Mouse (Mus musculus): ENCODE measurements around the gene H60c. TPM values are rescaled to one million over a fixed set of nuclear protein-coding genes. Genes with fewer than 3 reads are reported as not detected.
A peak's percentile ranks its signal among the peaks of the same experiment; 100 is the strongest.
"Not testable (repeated sequence)": the region's sequence is repeated elsewhere in the genome, so short reads cannot be mapped to it uniquely, and the experiment has no call there.

The H60c gene
- polyA plus RNA-seq (2015; fragmentation: Nextera tagmentation; extraction: Ambion mirVana): not detected in 2 replicates

DNA sequence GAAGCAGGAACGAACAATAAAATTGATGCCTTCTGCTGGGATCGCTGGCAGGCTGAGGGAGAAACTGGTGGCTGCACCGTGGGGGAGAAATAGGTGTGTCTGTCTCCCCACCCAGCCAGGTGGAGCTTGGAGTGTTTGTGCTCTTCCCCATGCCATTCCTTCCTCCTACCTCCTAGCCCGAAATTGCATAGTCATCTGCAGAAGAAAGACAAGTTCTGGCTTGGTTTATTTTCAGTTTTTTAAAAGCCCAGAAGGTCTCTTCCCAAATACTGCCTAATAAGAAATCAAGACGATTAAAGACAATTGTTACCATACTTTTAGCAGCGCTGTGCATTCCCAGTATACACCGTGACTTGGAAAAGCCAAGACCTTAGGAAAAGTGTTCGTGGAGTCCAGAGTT lies at the start of gene H60c:
Gene H60c, minus strand, starts transcription at position 101 of the 400 bp plus-strand sequence.
- H3K27ac ChIP-seq (replicated peaks): no peak within 1 kb of the TSS
- no peaks in the 10 kb centered on the region for H3K27me3 ChIP-seq
- no peak within 1 kb of the TSS for H3K9ac ChIP-seq (replicated peaks)
- no peaks in the 10 kb centered on the region for H3K4me1 ChIP-seq
- WGBS: 78% methylated on average over 8 of the region's 8 CpGs
- no peaks in the 10 kb centered on the region for H3K9me3 ChIP-seq
- no peak within 1 kb of the TSS for H3K4me3 ChIP-seq
- H3K36me3 ChIP-seq: no peaks in the 10 kb centered on the region
- ATAC-seq (replicated peaks): no peak
- no peak within 1 kb of the TSS for H3K4me2 ChIP-seq (replicated peaks)

DNA sequence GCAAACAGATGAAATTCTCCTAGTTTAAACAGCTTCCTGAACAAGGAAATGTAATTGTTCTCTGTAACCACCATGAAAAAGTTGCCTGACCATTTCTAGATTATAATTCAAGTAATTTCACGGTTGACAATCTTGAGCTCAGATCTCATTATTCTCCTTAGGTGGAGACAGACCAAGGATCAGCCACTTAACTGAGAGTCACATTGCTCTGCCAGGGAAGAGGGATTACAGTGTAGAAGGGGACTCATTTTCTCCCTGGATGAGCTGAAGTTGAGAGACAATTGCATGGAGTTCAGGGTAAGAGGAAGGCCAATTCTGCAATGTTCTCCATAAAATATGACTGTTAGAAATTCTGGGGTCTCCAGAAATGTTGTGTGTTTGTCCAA lies 41.2 kb upstream of the H60c start:
- no peaks in the 10 kb centered on the region for H3K27me3 ChIP-seq
- no peak overlapping the region for H3K27ac ChIP-seq (replicated peaks)
- no peak for ATAC-seq (replicated peaks)
- H3K4me3 ChIP-seq: no peak overlapping the region
- H3K36me3 ChIP-seq: no peaks in the 10 kb centered on the region
- 77% methylated on average over 1 of the region's 1 CpGs for WGBS
- H3K9me3 ChIP-seq: no peaks in the 10 kb centered on the region
- H3K4me1 ChIP-seq: no peaks in the 10 kb centered on the region
- no peak overlapping the region for H3K9ac ChIP-seq (replicated peaks)
- H3K4me2 ChIP-seq (replicated peaks): no peak overlapping the region

DNA sequence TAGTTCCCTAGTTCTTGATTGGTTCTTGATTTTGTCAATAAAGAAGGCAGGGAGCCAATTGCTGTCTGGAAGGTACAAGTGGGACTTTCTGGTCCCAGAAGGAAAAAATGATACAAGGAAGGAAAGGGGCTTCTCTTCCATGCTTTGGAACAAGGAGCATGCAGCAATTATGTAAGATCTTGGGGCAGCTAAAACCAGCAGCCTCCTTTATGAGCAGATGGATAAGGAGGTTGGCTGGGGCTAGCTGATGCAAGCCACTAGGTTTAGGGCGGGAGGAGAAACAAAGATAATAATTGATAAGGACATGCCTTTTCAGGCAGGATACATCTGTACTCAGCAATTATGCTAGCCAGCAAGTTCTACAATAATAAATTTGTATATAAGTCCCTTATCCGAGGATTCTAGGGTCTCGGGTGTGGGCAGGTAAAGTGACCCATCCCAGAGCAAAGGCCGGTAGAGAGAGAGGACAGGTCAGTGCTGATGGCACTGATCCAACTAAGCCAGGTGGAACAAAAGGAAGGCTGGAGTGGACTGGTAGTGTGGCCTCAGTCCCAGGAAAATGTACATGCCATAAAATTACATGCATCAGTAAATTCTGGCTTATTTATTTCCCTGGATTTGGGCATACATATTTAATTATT lies 40.7 kb upstream of the H60c start:
- WGBS: 92% methylated on average over 4 of the region's 4 CpGs
- no peak overlapping the region for H3K4me2 ChIP-seq (replicated peaks)
- H3K9me3 ChIP-seq: no peaks in the 10 kb centered on the region
- no peaks in the 10 kb centered on the region for H3K27me3 ChIP-seq
- no peak overlapping the region for H3K9ac ChIP-seq (replicated peaks)
- no peaks in the 10 kb centered on the region for H3K36me3 ChIP-seq
- no peak for ATAC-seq (replicated peaks)
- 0 out of 2 replicates have a peak overlapping the region, but pooled peaks have one; percentile 21 for H3K27ac ChIP-seq (replicated peaks)
- no peak overlapping the region for H3K4me3 ChIP-seq
- H3K4me1 ChIP-seq: no peaks in the 10 kb centered on the region

GRCm38 (mm10) chr10:3307752-3308151 lies 40.2 kb upstream of the H60c start:
- ATAC-seq (replicated peaks): peak; percentile 84
- H3K4me2 ChIP-seq (replicated peaks): no peak overlapping the region
- H3K4me3 ChIP-seq: no peak overlapping the region
- 52% methylated on average over 2 of the region's 2 CpGs for WGBS
- H3K9me3 ChIP-seq: no peaks in the 10 kb centered on the region
- H3K9ac ChIP-seq (replicated peaks): no peak overlapping the region
- H3K27ac ChIP-seq (replicated peaks): 0 out of 2 replicates have a peak overlapping the region, but pooled peaks have one; percentile 21
- no peaks in the 10 kb centered on the region for H3K4me1 ChIP-seq
- H3K36me3 ChIP-seq: no peaks in the 10 kb centered on the region
- H3K27me3 ChIP-seq: no peaks in the 10 kb centered on the region

GRCm38 (mm10) chr10:3293969-3294368 lies 26.4 kb upstream of the H60c start:
- H3K27ac ChIP-seq (replicated peaks): no peak overlapping the region
- no peak for ATAC-seq (replicated peaks)
- 48% methylated on average over 2 of the region's 2 CpGs for WGBS

DNA sequence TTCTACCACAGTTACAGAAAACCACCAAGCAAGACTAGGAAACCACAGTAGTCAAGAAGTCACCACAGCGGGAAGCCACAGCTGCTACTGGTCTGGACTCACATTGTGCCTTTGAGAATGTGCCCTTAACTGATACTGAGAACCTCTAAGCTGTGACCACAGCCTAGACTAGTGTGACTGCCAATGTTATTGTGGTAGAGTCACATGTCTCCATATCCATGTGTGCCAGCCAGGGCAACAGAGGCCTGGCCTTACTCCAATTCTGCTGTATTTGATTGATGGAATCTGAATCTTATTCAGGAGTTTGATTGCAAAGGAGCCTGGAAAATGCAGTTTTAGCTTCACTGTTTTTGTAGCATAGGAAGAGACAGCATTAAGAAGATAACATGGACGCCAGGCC lies 13.5 kb upstream of the H60c start:
- 90% methylated on average over 2 of the region's 2 CpGs for WGBS

More at GRCm38 (mm10) chr10:3293969-3294368, 26.4 kb upstream of the H60c start:
- no peaks in the 10 kb centered on the region for H3K4me1 ChIP-seq
- H3K4me3 ChIP-seq: no peak overlapping the region
- H3K4me2 ChIP-seq (replicated peaks): no peak overlapping the region
- no peaks in the 10 kb centered on the region for H3K27me3 ChIP-seq
- H3K9me3 ChIP-seq: no peaks in the 10 kb centered on the region
- no peak overlapping the region for H3K9ac ChIP-seq (replicated peaks)
- no peaks in the 10 kb centered on the region for H3K36me3 ChIP-seq

DNA sequence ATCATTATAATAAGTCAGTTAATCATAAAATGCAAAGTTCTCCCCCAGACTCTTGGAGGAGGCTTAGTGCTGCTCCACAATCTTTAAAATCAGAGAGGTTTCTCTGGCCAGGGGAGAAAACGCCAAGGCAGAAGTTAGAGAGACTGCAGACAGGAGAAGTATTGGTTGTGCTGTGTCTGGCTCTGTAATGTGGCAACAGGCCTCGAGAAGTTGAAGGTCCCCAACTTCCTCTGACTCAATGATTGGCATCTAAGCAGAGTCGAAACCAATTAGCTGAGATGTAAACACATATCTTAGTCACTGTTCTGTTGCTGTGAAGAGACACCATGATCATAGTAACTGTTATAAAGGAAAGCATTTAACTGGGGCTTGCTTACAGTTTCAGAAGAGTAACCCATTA lies 6.5 kb upstream of the H60c start:
- ATAC-seq (replicated peaks): no peak
- Histone ChIP-seq H3K4me2 (replicated peaks) (no peak overlapping the region), H3K27me3 (no peaks in the 10 kb centered on the region), H3K4me1 (no peaks in the 10 kb centered on the region), H3K9ac (replicated peaks) (no peak overlapping the region), H3K36me3 (no peaks in the 10 kb centered on the region), H3K27ac (replicated peaks) (no peak overlapping the region), H3K4me3 (no peak overlapping the region), H3K9me3 (no peaks in the 10 kb centered on the region)
- 86% methylated on average over 3 of the region's 3 CpGs for WGBS

More for the DNA sequence above, 13.5 kb upstream of the H60c start:
- Histone ChIP-seq H3K36me3 (no peaks in the 10 kb centered on the region), H3K9me3 (no peaks in the 10 kb centered on the region), H3K4me1 (no peaks in the 10 kb centered on the region), H3K4me3 (no peak overlapping the region), H3K4me2 (replicated peaks) (no peak overlapping the region), H3K27ac (replicated peaks) (no peak overlapping the region), H3K27me3 (no peaks in the 10 kb centered on the region), H3K9ac (replicated peaks) (no peak overlapping the region)
- no peak for ATAC-seq (replicated peaks)

- Histone ChIP-seq H3K27ac (replicated peaks) (no peak overlapping the region), H3K27me3 (no peaks in the 10 kb centered on the region), H3K4me1 (no peaks in the 10 kb centered on the region), H3K36me3 (no peaks in the 10 kb centered on the region), H3K4me3 (no peak overlapping the region), H3K9me3 (no peaks in the 10 kb centered on the region), H3K9ac (replicated peaks) (no peak overlapping the region), H3K4me2 (replicated peaks) (no peak overlapping the region)
- WGBS: 71% methylated on average over 4 of the region's 4 CpGs
- no peak for ATAC-seq (replicated peaks)
Observed at GRCm38 (mm10) chr10:3271036-3271435, 3.5 kb upstream of the H60c start.

- H3K9ac ChIP-seq (replicated peaks): no peak overlapping the region
- no peak overlapping the region for H3K4me3 ChIP-seq
- no peak overlapping the region for H3K4me2 ChIP-seq (replicated peaks)
- ATAC-seq (replicated peaks): no peak
- H3K27ac ChIP-seq (replicated peaks): no peak overlapping the region
- no peaks in the 10 kb centered on the region for H3K27me3 ChIP-seq
- no peaks in the 10 kb centered on the region for H3K36me3 ChIP-seq
- 60% methylated on average over 2 of the region's 2 CpGs for WGBS
- H3K9me3 ChIP-seq: no peaks in the 10 kb centered on the region
- H3K4me1 ChIP-seq: no peaks in the 10 kb centered on the region
Observed at GRCm38 (mm10) chr10:3266729-3267128, 842 bp downstream of the H60c start.

GRCm38 (mm10) chr10:3262784-3263183 lies 4.8 kb downstream of the H60c start:
- Histone ChIP-seq H3K4me2 (replicated peaks) (no peak overlapping the region), H3K9ac (replicated peaks) (no peak overlapping the region), H3K27me3 (no peaks in the 10 kb centered on the region), H3K27ac (replicated peaks) (no peak overlapping the region), H3K4me1 (no peaks in the 10 kb centered on the region), H3K4me3 (no peak overlapping the region), H3K9me3 (no peaks in the 10 kb centered on the region), H3K36me3 (no peaks in the 10 kb centered on the region)
- 96% methylated on average over 2 of the region's 2 CpGs for WGBS
- no peak for ATAC-seq (replicated peaks)

DNA sequence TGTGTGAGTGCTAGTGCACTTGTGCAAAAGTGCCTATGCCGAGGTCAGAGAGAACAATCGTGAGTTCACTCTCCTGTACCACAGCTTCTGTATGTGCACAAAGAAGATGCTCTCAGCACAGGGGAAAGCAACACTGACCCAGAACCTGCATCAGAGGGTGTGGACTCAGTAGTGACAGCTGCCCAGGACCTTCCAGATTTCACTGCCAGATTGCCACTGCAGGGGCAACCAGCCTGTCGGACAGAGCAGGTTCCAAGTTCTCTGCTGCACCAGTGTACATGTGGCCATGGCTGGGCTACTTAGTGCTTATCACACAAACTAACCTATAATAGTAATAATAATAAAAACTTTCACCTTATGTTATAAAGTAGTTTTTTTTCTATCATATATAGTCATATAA lies 10.2 kb downstream of the H60c start:
- WGBS: 91% methylated on average over 3 of the region's 3 CpGs
- H3K36me3 ChIP-seq: no peaks in the 10 kb centered on the region

GRCm38 (mm10) chr10:3238436-3238835 lies 29.1 kb downstream of the H60c start:
- not testable (repeated sequence) for H3K4me3 ChIP-seq; H3K9me3 ChIP-seq; H3K27ac ChIP-seq (replicated peaks); H3K36me3 ChIP-seq; H3K4me1 ChIP-seq; H3K27me3 ChIP-seq; H3K9ac ChIP-seq (replicated peaks); H3K4me2 ChIP-seq (replicated peaks); ATAC-seq (replicated peaks)
- WGBS: 91% methylated on average over 5 of the region's 5 CpGs

More for the DNA sequence above, 10.2 kb downstream of the H60c start:
- no peak overlapping the region for H3K4me3 ChIP-seq
- no peak for ATAC-seq (replicated peaks)
- H3K27ac ChIP-seq (replicated peaks): no peak overlapping the region
- H3K27me3 ChIP-seq: no peaks in the 10 kb centered on the region
- no peak overlapping the region for H3K9ac ChIP-seq (replicated peaks)
- H3K4me1 ChIP-seq: no peaks in the 10 kb centered on the region
- no peak overlapping the region for H3K4me2 ChIP-seq (replicated peaks)
- peaks cover 5% of the 10 kb centered on the region; the same call in 1 of the 2 replicates for H3K9me3 ChIP-seq

DNA sequence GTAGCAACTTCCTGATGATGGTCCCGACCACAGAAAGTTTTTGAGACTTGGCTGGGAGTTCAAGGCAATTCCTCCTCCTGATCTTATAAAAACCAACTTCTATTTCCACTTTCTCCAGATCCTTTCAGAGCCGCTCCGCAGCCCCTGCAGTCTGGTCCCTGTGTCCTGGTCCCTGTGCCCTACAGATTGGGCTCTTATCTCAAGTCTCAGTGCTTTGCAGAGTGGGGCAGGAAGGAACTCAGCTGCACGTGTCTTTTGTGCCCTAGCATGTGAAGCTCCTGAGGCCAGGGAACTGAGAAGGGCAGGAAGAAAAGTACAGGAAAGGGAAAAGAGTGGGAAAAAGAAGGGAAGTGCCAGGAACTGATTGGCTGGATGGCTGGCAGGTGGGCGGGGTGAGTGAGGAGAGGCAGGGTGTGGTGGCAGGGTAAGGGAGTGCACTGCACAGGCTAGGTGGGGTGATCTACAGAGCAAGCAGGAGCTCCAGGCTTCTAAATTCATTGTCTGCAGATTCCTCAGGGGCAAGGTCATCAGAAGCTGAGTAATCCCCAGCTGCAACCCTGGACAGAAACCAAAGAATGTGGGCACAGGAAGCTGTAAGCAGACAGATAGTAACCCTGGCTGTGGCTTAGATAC lies 30.8 kb downstream of the H60c start:
- no peak overlapping the region for H3K4me3 ChIP-seq
- no peak overlapping the region for H3K9ac ChIP-seq (replicated peaks)
- H3K27ac ChIP-seq (replicated peaks): no peak overlapping the region
- no peaks in the 10 kb centered on the region for H3K36me3 ChIP-seq
- no peaks in the 10 kb centered on the region for H3K4me1 ChIP-seq
- WGBS: 69% methylated on average over 5 of the region's 5 CpGs
- no peaks in the 10 kb centered on the region for H3K27me3 ChIP-seq
- H3K9me3 ChIP-seq: no peaks in the 10 kb centered on the region
- no peak for ATAC-seq (replicated peaks)
- H3K4me2 ChIP-seq (replicated peaks): no peak overlapping the region

All from forebrain, embryonic 15.5 days (tissue).